Mouse (Mus musculus) WW6 (cell line): ENCODE measurements around the gene Klhl25.
"Not testable (repeated sequence)": the region's sequence is repeated elsewhere in the genome, so short reads cannot be mapped to it uniquely, and the experiment has no call there.

Experiments used
- DNase-seq: peaks from one replicate; pipeline ENCODE4 v3.0.0-alpha.2; 2013; ENCODE audit warnings: low read depth, low spot score

Klhl25 gene

DNA sequence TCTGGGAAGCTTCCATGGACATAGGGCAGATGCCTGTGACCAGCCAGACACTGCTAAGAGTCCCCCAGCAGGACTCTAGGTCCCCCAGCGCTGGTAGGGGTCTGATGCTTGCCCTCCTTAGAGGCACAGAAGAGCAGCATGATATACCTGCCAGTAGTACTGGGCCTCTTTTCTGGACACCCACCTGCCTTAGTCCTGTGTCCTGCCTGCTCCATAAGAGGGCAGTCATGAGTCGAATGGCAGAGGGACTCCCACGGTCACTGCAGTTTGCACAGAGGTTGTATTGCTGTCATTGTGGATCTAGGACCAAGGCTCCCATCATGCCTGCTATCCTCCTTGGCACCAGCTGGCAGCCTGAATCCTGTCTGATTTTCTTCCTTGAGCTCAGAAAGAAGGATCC, 25.1 kb downstream of the Klhl25 start:
- DNase-seq: no peak

DNA sequence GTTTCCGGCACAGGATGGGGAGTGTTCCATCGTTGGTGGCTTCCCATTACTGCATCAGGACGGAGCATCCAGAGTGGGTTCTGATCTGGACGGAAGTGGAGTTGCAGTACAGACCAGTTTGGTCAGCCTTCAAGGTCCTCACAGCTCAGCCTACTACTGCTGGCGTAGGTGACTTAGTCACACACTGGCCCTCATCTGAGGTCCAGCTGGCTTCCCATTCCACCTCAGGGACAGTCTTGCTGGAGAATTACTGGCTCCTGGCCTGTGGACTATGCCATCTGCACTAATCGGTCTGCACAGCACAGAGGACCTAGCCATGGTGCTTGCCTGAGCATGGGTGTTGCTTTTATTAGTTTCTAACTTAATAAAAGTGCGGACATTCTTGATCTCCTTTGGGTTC, 25.6 kb downstream of the Klhl25 start:
- DNase-seq: no peak

DNA sequence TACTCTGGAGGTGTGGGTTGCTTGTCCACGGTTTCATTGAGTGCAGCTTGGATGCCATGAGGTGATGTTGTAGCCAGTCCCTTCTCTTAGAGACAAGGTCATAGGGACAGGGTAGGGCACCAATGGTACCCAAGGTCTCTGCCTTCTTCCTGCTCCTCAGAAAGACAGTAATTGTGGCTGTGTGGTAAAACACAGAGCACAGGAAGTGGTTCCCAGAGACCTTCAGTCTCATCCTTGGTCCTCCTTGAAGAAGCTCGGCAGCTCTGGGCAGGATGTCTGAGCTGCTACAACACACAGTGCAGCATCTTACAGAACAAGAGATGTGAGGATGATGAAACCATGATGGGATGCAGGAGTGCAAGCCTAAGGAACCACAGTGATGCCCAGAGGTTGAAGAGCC, 31.3 kb downstream of the Klhl25 start:
- DNase-seq: not testable (repeated sequence)

DNA sequence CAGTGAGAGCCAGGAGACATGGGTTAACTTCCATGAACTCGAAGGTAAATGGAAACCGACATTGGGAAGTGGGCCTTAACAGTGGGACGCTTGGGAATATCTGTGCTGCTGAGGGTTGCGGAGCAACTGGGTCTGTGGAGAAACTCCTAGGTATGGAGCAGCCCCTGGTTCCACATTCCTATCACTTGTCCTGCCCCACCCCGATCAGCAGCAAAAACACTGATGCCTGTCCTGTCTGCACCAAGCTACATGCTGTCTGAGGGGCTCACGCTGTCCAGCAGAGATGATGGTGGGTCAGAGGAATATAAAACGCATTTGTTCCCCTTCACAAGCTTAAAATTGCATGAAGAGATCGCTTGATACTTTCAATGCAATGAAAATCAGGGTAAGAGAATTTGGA, 32.1 kb downstream of the Klhl25 start:
- no peak for DNase-seq

DNA sequence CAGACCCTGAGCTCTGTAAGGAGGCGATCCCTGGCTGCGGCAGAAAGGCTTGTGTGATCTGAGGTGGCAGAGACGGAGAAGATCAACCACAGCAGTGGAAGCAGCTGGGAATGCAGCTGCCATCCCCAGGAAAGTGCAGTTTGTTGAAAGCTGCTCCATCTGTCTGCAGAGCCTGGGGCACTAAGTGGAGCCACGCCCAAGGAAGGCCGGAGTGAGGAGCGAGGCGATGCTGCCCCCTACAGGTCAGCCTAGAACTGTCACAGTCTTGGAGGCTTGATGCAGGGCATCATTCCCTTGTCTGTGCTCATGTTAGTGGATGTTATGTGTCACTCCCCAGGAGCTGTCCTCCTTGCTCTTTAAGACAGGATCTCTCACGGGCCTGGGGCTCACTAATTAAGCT, 32.5 kb downstream of the Klhl25 start:
- peak; percentile 59 for DNase-seq

DNA sequence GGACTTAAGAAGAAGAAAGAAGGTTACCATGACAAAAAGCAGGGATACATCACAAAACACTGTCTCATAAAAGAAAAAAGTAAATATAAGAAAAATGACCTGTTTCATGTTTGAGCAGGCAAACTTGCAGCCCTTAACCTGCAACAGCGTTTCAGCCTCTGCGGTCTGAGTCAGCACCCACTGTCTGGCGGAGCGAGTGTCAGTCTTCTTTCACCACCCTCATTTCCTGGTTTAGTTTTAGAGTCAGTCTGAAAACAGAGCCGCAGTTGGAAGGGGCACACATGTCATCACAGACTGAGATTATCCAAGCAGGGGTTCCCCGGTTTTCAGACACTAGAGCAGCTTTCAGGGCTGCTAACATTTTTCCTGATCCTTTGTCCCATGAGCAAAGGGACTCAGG, 33.3 kb downstream of the Klhl25 start:
- no peak for DNase-seq

DNA sequence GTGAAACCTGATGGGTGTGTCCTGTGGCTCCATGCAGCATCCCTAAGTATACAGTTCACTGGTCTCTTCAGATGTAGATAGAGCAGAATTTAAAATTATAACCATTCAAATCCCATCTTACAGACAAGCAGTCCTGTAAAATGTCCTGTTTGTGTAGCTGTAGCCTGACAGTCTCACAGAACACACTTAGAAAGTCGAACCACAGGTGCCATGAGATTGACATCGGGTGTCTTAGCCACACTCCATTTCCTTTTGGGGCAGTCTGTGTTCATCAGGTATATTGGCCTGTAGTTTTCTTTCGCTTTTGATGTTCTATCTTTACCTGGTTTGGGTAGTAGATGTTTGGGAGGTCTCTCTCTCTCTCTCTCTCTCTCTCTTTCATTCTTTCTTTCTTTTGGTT, 33.7 kb downstream of the Klhl25 start:
- no peak for DNase-seq

DNA sequence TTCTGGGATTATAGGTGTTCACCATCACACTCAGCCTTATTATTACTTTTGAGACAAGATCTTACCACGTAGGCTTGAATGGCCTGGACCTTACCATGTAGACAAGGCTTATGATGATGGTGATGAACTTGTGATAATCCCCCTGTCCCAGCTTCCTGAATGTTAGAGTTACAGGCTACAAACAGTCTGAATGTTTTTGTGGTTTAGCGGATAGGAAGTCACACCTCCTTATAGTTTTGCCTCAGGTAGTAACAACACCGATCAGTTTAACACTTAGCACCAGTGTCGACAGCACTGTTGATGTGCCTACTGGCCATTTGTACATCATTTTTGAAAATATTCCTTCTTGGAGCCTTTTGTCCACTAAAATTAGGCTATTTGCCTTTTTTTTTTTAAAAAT, 43.4 kb downstream of the Klhl25 start:
- no peak for DNase-seq

DNA sequence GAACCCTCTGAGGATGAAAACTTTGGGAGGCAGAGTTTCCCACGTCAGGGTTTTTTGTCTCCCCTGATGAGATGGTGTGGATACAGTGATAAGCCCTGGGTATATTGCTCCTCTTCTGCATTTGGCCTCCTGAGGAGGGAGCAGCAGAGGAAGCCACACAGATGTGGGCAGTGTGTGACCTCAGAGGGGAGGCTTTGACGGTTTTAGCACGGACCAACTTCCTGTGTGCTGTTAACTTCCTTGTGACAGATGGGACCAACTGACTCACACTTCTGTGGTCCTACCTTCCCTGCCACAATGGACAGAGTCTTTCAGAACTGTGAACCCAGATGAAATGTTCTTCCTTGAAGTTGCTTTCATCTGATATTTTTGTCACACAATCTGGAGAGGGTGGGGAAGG, 44.6 kb downstream of the Klhl25 start:
- no peak for DNase-seq

DNA sequence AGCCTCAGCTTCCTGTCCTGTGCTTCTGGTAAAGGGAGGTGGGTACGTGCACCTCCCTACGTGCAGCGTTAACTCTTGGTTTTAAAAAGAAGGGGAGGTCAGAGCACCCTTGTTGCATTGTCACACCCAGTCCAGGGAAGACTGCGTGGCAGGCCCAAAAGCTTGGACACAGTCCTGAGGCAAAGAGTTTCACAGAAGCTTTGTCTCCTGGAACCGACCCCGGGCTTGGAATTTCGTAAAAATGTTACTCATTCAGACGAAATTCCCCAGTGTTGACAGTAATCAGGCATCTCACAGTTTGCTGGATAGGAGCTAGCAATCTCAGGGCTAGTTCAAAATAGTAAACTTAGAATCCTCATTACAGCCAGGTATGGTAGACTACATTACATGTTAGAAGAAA, 45.6 kb downstream of the Klhl25 start:
- no peak for DNase-seq

DNA sequence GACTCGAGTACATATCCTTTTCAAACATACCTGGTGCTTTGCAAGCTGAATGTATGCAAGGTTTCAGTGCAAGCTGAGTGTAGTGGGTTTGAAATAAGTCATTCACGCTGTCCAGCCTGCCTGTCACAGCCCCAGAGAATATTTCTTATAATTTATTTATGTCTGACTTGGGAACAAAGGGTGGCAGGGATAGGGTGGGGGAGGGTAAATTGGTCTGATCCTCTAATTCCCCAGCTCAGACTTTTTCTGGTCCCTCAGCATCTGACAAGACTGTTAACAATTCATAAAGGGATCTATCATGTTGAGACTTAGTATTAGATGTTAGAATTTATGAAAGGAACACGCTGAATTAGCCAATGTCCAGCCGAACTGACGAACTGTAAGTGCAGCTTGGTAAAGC, 48.9 kb downstream of the Klhl25 start:
- DNase-seq: no peak

DNA sequence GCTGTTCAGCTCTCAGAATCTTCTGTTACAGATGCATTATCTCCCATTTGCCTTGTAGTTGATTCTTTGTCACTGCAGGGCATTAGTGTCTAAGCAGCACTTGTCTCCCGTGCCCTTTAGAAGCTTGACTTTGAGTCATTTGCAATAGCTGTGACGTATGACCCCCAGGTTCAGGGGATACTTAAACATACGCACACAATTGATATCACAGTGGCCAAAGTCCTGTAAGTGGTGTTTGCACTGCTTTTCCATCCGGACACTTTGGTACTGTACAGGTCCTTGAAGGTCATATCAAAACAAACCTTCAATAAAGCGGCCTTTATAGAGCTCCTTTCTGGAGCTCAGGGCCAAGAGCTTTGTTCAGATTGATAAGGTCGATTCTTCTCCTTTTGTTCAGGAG, 51.0 kb downstream of the Klhl25 start:
- DNase-seq: no peak

DNA sequence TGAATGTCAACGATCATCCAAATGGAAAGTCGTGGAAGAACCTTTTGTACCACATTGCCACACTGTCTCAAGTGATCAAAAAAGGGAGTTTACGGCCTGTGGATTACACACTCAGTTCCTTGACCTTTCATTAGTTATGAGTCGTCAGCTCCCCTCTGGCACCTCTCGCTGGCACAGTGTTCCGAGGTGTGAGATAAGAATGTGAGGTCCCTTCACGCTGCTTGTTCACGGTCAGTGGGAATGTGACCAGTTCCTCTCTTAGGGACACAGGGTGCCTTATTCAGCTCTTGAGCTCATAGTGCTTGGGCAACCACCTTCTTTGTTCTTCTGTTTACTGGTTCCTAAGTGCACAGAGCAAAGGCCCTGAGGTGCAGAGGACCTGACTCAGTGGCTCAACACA, 51.4 kb downstream of the Klhl25 start:
- DNase-seq: no peak

DNA sequence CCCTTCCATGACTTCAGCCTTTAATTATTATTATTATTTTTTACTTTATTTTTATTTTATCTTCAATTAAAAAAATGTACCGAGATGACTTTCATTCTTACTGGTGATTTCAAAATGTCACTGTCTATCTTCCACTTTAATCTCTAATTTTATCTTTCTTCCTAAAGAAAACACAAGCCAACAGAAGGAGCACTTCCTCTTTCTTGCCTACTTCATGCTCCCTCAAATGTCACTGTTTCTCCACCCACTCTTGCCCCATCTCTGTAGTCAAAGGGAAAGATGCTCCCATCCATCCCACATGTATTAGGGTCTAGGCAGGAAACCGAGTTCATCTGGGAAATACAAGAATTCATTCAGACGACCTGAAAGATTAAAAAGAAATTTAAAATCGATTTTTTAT, 51.8 kb downstream of the Klhl25 start:
- no peak for DNase-seq

DNA sequence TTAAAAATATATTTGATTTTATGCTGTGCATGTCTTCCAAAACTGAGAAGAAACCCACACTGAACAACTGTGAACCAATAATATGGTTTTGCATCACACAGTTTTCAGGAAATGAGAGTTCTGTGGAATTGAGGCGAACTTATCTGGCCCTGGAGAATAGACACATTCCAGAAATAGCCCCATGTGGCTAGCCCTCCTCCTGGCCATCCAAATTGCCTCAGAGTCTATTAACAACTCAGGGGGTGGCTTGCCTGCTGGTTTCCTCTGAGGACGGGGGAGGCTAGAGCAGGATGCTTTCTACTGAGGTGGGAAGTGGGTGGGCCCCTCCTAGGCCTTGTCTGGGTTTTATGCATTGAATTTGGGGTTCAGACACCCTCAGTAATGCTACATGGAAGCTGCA, 57.0 kb downstream of the Klhl25 start:
- DNase-seq: no peak

DNA sequence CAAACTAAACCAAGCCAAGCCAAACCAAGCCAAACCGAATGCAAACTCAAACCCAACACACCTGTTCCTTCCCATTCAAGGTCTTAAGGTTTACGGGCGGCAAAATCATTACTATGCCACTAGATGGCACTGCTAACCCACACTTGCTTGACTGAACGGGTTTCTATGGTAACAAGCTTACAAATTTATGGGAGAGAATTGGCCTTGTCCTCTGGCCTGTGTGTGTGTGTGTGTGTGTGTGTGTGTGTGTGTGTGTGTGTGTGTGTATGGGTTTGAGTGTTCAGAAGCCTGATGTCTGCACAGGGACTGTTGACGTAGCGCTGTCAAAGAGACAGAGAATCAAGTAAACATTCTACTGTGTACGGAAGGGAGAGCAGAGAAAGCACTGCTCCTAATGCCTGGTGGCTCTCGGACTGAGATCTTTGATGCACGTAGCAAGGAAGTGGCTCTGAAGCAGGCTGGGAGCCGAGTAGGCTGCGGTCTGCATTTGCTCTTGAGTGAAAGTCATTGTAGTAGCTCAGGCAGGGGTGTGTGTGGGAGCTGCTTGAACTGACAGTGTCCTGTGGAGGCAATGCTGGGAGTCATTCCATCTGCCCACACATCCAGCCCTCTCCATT, 62.0 kb downstream of the Klhl25 start:
- peak; percentile 39 for DNase-seq

DNA sequence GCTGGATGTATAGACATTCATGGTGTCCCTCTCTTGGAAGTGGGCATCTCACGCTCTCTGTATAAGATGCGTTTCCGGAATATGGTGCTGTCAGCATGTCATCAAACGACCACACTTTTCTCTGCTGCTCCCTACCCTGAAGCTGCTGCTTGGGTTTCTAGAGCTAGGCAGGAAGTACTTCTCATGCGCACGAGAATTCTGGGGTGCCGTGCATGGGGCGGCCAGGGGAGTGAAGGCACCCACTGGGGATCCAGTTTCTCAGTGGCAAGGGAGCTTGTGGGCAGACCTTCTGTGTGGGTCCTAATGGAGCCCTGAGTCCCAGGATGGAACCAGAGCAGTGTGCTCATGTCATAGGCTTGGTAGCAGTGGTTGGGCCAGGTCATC, 62.5 kb downstream of the Klhl25 start:
- DNase-seq: no peak

DNA sequence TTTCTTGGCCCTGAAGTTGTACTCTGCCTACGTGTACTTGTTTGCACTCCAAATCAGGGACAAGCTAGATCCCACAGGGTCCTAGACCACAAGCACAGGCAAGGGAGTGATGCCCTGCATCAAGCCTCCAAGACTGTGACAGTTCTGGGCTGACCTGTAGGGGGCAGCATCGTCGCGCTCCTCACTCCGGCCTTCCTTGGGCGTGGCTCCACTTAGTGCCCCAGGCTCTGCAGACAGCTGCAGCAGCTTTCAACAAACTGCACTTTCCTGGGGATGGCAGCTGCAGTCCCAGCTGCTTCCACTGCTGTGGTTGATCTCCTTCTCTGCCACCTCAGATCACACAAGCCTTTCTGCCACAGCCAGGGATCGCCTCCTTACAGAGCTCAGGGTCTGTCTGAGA, 65.8 kb downstream of the Klhl25 start:
- DNase-seq: peak; percentile 58

DNA sequence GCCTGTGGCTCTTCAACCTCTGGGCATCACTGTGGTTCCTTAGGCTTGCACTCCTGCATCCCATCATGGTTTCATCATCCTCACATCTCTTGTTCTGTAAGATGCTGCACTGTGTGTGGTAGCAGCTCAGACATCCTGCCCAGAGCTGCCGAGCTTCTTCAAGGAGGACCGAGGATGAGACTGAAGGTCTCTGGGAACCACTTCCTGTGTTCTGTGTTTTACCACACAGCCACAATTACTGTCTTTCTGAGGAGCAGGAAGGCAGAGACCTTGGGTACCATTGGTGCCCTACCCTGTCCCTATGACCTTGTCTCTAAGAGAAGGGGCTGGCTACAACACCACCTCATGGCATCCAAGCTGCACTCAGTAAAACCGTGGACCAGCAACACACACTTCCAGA, 67.4 kb downstream of the Klhl25 start:
- not testable (repeated sequence) for DNase-seq

DNA sequence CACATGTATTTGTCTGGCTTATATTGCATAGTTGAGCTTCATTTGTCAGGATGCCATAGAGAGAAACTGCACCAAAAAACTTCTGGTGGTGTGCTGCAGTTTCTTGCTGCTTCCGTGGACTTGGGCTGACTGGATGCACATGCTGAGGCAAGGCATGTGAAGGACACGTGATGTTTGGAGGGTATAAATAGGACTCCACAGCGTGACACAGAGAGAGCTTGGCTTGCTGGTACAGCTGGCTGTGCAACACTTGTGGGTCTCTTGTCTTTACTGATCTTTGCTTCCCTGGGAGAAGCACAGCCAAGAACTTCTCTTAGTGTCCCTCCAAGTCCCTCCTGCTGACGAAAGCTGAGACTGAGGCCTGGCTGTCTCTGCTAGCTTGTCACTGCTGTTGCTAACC, 69.6 kb downstream of the Klhl25 start:
- DNase-seq: no peak

DNA sequence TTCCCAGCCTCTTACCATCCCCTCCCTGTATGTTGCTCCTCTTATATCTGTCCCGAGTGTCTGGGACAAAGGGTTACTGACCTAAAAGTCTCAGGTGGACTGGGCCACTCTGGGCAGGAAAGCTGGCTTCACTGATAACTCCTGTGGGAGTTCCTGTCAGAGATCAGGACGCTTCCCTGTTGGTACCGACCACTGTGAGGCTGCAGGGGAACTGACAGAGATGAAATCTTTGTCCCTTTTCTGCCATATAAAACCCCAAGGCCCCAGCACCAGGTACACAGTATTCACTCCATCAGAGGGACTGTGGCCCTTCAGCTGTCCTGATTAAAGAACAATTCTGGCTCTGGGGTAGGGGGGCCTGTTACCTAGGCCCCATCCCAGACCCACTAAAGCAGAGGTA, 71.6 kb downstream of the Klhl25 start:
- not testable (repeated sequence) for DNase-seq
